Mouse (Mus musculus) testis, adult 2 months (tissue): Measurements from ENCODE around the gene Ciz1.

ENCODE experiments used
- CTCF ChIP-seq: fragments of 200-500 bp; IDR thresholded peaks from 2 replicates; pipeline ENCODE4 v1.5.1; 2012; ENCODE audit warnings: low read depth, mild to moderate bottlenecking, inconsistent platforms, low read length, moderate library complexity; ENCODE audit not compliant: control insufficient read depth, insufficient read depth, insufficient replicate concordance
- POLR2A ChIP-seq: fragments of 200-500 bp; IDR thresholded peaks from 2 replicates; pipeline ENCODE4 v1.6.1; 2012; ENCODE audit warnings: low read depth, mild to moderate bottlenecking, inconsistent platforms, low read length, moderate library complexity; ENCODE audit not compliant: control insufficient read depth

- TF ChIP-seq CTCF, result no peak
- no peak for TF ChIP-seq POLR2A
Measured at GRCm38 (mm10) chr2:32387706-32388490, 35.8 kb downstream of the Ciz1 start, which contains the start of gene Lcn2.
